Mouse (Mus musculus): ENCODE results near the gene Pmpcb. TPM values are rescaled to one million over a fixed set of nuclear protein-coding genes. Genes with fewer than 3 reads are reported as not detected.

Gene Pmpcb
- polyA plus RNA-seq, 1 experiment: 141 TPM

DNA sequence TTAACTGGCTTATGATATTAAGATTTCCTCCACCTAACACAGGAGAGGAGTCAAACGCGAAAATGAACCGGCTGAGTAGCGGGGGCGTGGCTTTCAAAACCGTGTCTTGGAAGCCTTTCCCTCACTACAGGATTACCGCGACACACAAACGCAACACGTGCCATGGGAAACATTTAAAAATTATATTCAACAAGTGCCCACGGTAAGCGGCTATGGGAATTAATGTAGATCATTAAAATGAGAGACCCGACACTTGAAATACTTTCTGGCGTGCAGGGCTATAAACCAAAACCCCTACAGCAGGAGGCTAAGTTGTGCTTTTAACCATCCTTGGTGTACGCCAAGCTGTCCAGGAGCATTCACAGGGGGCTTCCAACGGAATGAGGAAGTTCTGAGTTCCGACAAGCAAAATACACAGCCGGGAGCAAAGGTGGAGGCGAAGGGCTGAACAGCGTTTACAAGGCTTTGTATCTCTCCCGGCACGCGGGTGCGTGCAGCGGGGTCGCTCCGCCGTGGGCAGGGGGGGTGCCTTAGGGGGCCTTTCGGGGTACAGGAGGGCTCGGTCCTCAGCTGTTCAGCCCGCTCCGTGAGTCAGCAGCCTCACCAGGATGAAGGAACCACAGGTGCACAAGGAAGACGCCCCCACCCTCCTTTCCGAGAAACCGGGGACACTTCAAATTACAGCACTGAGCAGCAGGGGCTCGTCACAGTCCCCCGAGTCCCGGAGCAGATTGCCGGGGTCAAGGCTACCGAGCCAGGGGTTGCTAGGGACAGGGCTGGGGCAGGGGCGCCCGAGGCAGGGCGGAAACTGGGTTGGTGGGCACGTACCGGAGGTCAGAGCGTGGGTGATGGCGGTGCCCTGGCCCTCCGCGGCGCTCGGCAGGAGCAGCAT is 47.5 kb downstream of the Pmpcb start:
- Histone ChIP-seq H3K4me3 (ENCODE audit: insufficient read depth, low read depth, low read length) (peak overlapping the region; percentile 70), H3K27me3 (replicated peaks; ENCODE audit: control insufficient read depth, insufficient read depth, low read length) (no peaks in the 10 kb centered on the region), H3K27ac (ENCODE audit: insufficient read depth, low read depth, low read length) (no peak overlapping the region), H3K4me1 (ENCODE audit: control insufficient read depth, insufficient read depth, low read length) (peaks cover 8% of the 10 kb centered on the region), H3K36me3 (ENCODE audit: control insufficient read depth, insufficient read depth, low read length) (no peaks in the 10 kb centered on the region; the same call in none of the 2 replicates)
- peak; percentile 50 for DNase-seq
- WGBS: under 1% methylated on average over 51 of the region's 51 CpGs
- no peak for TF ChIP-seq POLR2A (IDR thresholded peaks at IDR 0.05; ENCODE audit: low read depth, low read length)
- no peak for TF ChIP-seq CTCF (conservative IDR thresholded peaks at IDR 0.05; ENCODE audit: insufficient read depth, insufficient read length, low read depth, low read length)

DNA sequence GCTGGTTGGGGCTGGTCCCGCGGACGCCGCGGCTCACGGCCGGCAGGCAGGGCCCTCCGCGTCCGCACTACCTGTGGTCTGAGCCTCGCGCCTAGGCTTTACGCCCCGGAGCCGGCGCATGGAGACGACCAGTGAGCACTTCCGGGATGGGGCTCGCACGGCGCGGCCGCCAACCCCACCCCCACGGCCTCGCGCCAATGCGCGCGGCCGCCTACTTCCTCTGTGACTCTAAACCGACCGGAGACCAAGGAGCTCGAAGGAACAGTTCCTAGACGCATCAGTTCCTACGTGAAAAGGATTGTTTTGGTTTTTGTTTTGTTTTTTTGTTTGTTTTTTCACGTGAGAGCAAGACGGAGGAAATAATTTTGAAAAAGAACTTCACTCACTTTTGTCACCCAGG is 48.1 kb downstream of the Pmpcb start, which contains the start of the genes Dnajc2 and Psmc2:
Gene Dnajc2 (minus strand): TSS at position 199 of the 400 bp plus-strand sequence.
Gene Psmc2 (plus strand): TSS at position 231 of the 400 bp plus-strand sequence.
- under 1% methylated on average over 36 of the region's 37 CpGs for WGBS

DNA sequence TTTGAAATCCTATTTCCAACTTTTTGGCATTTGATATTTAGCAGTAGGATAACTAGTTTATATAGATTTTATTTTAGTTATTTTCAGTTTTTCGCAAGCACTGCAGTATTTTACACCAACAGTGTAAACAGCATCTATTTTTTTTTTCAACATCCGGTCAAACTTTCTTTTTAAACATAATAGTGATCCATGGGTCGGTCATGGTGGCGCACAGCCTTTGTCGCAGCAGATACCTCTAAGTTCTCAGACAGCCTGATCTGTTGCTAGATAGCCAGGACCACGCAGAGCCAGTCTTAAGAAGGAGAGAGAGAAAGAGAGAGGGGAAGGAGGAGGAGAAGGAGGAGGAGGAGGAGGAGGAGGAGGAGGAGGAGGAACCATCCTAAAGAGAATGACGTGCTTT is 48.8 kb downstream of the Pmpcb start:
- Histone ChIP-seq H3K27ac (ENCODE audit: insufficient read depth, low read depth, low read length) (no peak overlapping the region), H3K4me3 (ENCODE audit: insufficient read depth, low read depth, low read length) (no peak overlapping the region), H3K4me1 (ENCODE audit: control insufficient read depth, insufficient read depth, low read length) (peaks cover 8% of the 10 kb centered on the region), H3K27me3 (replicated peaks; ENCODE audit: control insufficient read depth, insufficient read depth, low read length) (no peaks in the 10 kb centered on the region), H3K36me3 (ENCODE audit: control insufficient read depth, insufficient read depth, low read length) (no peaks in the 10 kb centered on the region; the same call in 1 of the 2 replicates)
- 78% methylated on average over 7 of the region's 7 CpGs for WGBS
- peak; percentile 5 for DNase-seq
- TF ChIP-seq CTCF (conservative IDR thresholded peaks at IDR 0.05; ENCODE audit: insufficient read depth, insufficient read length, low read depth, low read length): no peak
- TF ChIP-seq POLR2A (IDR thresholded peaks at IDR 0.05; ENCODE audit: low read depth, low read length): no peak

More for the DNA sequence above, 48.1 kb downstream of the Pmpcb start, which contains the start of the genes Dnajc2 and Psmc2:
- H3K36me3 ChIP-seq (ENCODE audit: control insufficient read depth, insufficient read depth, low read length): no peaks in the 10 kb centered on the region; the same call in none of the 2 replicates
- no peaks in the 10 kb centered on the region for H3K27me3 ChIP-seq (replicated peaks; ENCODE audit: control insufficient read depth, insufficient read depth, low read length)
- TF ChIP-seq POLR2A (IDR thresholded peaks at IDR 0.05; ENCODE audit: low read depth, low read length) (no peak), CTCF (conservative IDR thresholded peaks at IDR 0.05; ENCODE audit: insufficient read depth, insufficient read length, low read depth, low read length) (no peak)
- peak within 1 kb of the TSS; percentile 70 for H3K4me3 ChIP-seq (ENCODE audit: insufficient read depth, low read depth, low read length)
- peaks cover 8% of the 10 kb centered on the region for H3K4me1 ChIP-seq (ENCODE audit: control insufficient read depth, insufficient read depth, low read length)
- peak; percentile 95 for DNase-seq
- 0 out of 2 replicates have a peak within 1 kb of the TSS, but pooled peaks have one; percentile 29 for H3K27ac ChIP-seq (ENCODE audit: insufficient read depth, low read depth, low read length)

DNA sequence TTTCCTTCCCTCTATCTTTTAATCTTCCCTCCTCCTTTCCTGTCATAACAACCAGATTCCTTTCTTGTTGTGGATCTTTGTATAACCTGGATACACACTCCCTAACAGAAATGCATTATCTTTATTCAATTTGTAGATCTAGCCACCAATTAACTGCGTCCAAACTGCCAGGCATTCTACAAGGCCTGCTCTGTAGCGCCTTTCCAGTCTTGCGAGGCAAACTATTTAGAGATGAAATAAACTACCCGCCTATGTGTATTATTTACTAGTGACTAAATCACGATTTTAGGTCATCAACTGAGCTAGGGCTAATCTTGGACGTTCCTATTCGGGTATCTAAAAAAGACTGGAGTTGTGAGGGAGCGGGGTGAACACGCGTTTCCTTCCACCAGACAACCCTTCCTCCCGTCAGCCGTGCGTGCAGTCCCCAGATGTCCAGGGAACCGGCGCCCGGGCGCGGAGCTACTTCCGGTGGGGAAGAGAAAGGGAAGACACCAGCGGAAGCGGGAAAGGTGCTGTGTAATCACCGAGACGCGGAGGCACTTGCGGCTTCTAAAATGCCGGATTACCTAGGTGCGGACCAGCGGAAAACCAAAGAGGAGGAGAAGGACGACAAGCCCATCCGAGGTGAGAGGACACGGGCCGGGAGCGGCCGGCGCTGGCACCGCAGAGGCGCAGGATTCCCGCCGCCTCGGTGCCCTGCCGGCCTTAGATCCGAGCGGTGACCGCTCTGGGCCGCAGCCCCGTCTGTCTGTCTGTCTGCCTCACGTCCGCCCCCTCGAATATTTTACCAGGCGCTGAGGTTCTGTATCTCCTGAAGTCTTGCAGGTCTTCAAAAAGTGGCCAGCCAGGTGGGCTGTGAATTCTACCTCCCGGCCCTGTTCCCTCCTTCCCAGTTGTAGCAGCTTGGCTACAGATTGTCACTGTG is 49.6 kb downstream of the Pmpcb start:
- 1% methylated on average over 51 of the region's 51 CpGs for WGBS
- peak; percentile 95 for DNase-seq
- Histone ChIP-seq H3K36me3 (ENCODE audit: control insufficient read depth, insufficient read depth, low read length) (no peaks in the 10 kb centered on the region; the same call in 1 of the 2 replicates), H3K27ac (ENCODE audit: insufficient read depth, low read depth, low read length) (peak overlapping the region; percentile 70), H3K4me3 (ENCODE audit: insufficient read depth, low read depth, low read length) (peak overlapping the region; percentile 87), H3K27me3 (replicated peaks; ENCODE audit: control insufficient read depth, insufficient read depth, low read length) (no peaks in the 10 kb centered on the region), H3K4me1 (ENCODE audit: control insufficient read depth, insufficient read depth, low read length) (peaks cover 8% of the 10 kb centered on the region)
- TF ChIP-seq POLR2A (IDR thresholded peaks at IDR 0.05; ENCODE audit: low read depth, low read length): peak; percentile 39
- TF ChIP-seq CTCF (conservative IDR thresholded peaks at IDR 0.05; ENCODE audit: insufficient read depth, insufficient read length, low read depth, low read length): no peak

DNA sequence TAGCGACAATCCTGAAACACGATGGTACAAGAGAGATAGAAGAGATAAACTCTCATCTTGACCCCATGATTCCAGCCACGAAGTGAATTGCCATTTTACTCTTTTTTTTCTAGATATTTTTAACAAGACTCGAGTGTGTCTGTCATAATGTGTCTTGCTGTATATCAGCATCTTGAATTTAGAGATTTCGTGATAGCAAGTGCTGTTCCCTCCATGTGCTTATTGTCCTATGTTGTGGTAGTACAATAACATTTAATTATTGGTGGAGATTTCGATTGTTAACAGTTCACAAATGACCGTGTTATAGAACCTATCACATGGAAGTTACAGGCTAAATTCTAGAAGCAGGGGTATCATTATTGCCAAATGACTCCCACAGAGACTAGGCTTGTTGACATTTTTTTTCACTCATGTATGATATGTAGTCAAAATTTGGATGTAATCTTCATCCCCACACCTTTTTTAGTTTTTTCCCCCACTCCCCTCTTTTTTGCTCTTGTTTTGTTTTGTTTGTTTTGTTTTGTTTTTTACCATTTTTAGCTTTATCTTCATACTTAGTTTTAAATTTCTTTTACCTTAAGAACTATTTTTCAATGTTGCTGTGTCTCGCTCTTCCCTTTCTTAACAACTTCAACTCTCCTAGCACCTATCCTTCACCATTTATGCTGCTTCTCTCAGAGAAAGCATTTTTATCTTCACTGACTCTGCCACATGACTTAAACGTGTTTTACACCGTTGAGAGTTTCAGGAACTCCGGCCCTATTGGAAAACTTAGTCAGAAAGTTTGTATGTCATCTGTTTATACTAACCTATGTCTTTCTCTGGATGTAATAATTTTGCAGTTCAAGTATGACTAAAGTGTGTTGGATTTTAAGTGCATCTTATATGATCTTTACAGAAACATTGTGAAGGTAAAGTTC is 50.5 kb downstream of the Pmpcb start:
- H3K27me3 ChIP-seq (replicated peaks; ENCODE audit: control insufficient read depth, insufficient read depth, low read length): no peaks in the 10 kb centered on the region
- no peaks in the 10 kb centered on the region for H3K36me3 ChIP-seq (ENCODE audit: control insufficient read depth, insufficient read depth, low read length)
- TF ChIP-seq POLR2A (IDR thresholded peaks at IDR 0.05; ENCODE audit: low read depth, low read length): no peak
- H3K27ac ChIP-seq (ENCODE audit: insufficient read depth, low read depth, low read length): peak overlapping the region; percentile 47
- H3K4me1 ChIP-seq (ENCODE audit: control insufficient read depth, insufficient read depth, low read length): peaks cover 8% of the 10 kb centered on the region
- WGBS: 28% methylated on average over 11 of the region's 11 CpGs
- peak overlapping the region; percentile 87 for H3K4me3 ChIP-seq (ENCODE audit: insufficient read depth, low read depth, low read length)
- DNase-seq: no peak

DNA sequence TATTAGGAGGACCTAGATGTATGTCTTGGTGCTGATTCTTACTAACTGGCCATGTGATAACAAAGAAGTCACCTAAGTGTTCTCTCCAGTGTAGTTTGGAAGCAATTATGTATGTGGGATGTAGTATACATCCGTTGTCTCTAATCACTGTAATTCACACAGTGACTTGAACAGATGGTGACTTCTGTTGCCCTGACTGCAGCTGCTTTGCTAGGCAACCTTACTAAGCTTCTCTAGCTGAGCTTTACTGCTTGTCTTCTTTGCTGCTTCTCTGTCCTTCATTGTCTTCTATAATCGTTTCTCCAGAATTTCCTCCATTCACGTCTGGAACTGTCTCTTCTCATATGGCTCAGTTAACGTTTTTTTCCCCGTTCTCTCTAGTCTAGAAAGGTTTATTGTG is 52.1 kb downstream of the Pmpcb start:
- Histone ChIP-seq H3K27me3 (replicated peaks; ENCODE audit: control insufficient read depth, insufficient read depth, low read length) (no peaks in the 10 kb centered on the region), H3K4me3 (ENCODE audit: insufficient read depth, low read depth, low read length) (no peak overlapping the region), H3K27ac (ENCODE audit: insufficient read depth, low read depth, low read length) (no peak overlapping the region), H3K4me1 (ENCODE audit: control insufficient read depth, insufficient read depth, low read length) (peaks cover 8% of the 10 kb centered on the region), H3K36me3 (ENCODE audit: control insufficient read depth, insufficient read depth, low read length) (no peaks in the 10 kb centered on the region)
- 45% methylated on average over 5 of the region's 5 CpGs for WGBS
- no peak for DNase-seq
- TF ChIP-seq POLR2A (IDR thresholded peaks at IDR 0.05; ENCODE audit: low read depth, low read length) (no peak), CTCF (conservative IDR thresholded peaks at IDR 0.05; ENCODE audit: insufficient read depth, insufficient read length, low read depth, low read length) (no peak)
